Comparison of ENCODE assay signal across 8 mouse cellular contexts in genomic region chr2:84650464-84651195, GRCm38 (mm10). TPM values are rescaled to one million over a fixed set of nuclear protein-coding genes. Genes with fewer than 3 reads are reported as not detected.
DNase-seq lines count a peak whose midpoint lies in the region; ATAC-seq lines count a peak whose summit lies in the region.

TSS of gene Ctnnd1 (minus strand) at chr2:84650765.

- peak within 1 kb of the TSS; percentile 95 for H3K27ac ChIP-seq in hindbrain, embryonic 10.5 days
- H3K27ac ChIP-seq in lung, embryonic 16.5 days (ENCODE audit: low read length) = peak within 1 kb of the TSS; percentile 99

- WGBS in hindbrain, embryonic 10.5 days = under 1% methylated on average over 15 of the region's 15 CpGs
- 0% methylated on average over 15 of the region's 15 CpGs for WGBS in lung, embryonic 16.5 days

- H3K27me3 ChIP-seq in hindbrain, embryonic 10.5 days (ENCODE audit: insufficient read depth, poor library complexity, severe bottlenecking) = no peaks in the 10 kb centered on the region
- H3K27me3 ChIP-seq in lung, embryonic 16.5 days (ENCODE audit: control insufficient read depth, insufficient read depth, low read depth, low read length) = no peaks in the 10 kb centered on the region

- H3K36me3 ChIP-seq in hindbrain, embryonic 10.5 days = peaks cover 7% of the 10 kb centered on the region
- peaks cover 2% of the 10 kb centered on the region; the same call in 1 of the 2 replicates for H3K36me3 ChIP-seq in lung, embryonic 16.5 days (ENCODE audit: control insufficient read depth, insufficient read depth, low read length)

- H3K4me1 ChIP-seq in hindbrain, embryonic 10.5 days (replicated peaks) = peaks cover 16% of the 10 kb centered on the region
- peaks cover 16% of the 10 kb centered on the region for H3K4me1 ChIP-seq in lung, embryonic 16.5 days (replicated peaks; ENCODE audit: control insufficient read depth, insufficient read depth, low read length)

- DNase-seq in WW6 (ENCODE audit: low read depth, low spot score) = peak; percentile 59
- DNase-seq in cerebellum, postnatal 10 days = peak; percentile 91
- peak; percentile 86 to 93 for DNase-seq in frontal cortex, adult 2 months (ENCODE audit: extremely low spot score in 1 of 2, low spot score in 1 of 2)
- peak; percentile 79 for DNase-seq in hindbrain, embryonic 10.5 days (ENCODE audit: low spot score)
- peak; percentile 93 for DNase-seq in layer of hippocampus, adult 9-11 months
- peak; percentile 75 for DNase-seq in retina, adult 2 months (ENCODE audit: low read depth, low spot score)
- DNase-seq in thymus, postnatal 10 days (ENCODE audit: low spot score in 2 of 2) = no peak

- peak within 1 kb of the TSS; percentile 65 for H3K4me2 ChIP-seq in lung, embryonic 16.5 days (ENCODE audit: low read depth, low read length)

- H3K9me3 ChIP-seq in hindbrain, embryonic 10.5 days = no peaks in the 10 kb centered on the region
- no peaks in the 10 kb centered on the region for H3K9me3 ChIP-seq in lung, embryonic 16.5 days (ENCODE audit: control insufficient read depth, low read length)

- H3K9ac ChIP-seq in lung, embryonic 16.5 days (ENCODE audit: low read length) = peak within 1 kb of the TSS; percentile 89

- peak within 1 kb of the TSS; percentile 67 for H3K4me3 ChIP-seq in hindbrain, embryonic 10.5 days
- H3K4me3 ChIP-seq in lung, embryonic 16.5 days (ENCODE audit: low read length) = peak within 1 kb of the TSS; percentile 74

- ATAC-seq in lung, embryonic 16.5 days (ENCODE audit: low read depth) = peak; percentile 99

RNA-seq across cellular contexts. Expression of gene Ctnnd1, which starts in this region (rescaled TPM):
- polyA plus RNA-seq in frontal cortex, adult 2 months (2012; rRNA removed) = 42.1 and 45.8 TPM in 2 replicates
- polyA plus RNA-seq in hindbrain, embryonic 10.5 days (2016; fragmentation: Nextera tagmentation; extraction: Ambion mirVana) = 33.2 and 39.7 TPM in 2 replicates
- polyA plus RNA-seq in lung, embryonic 16.5 days (2015; fragmentation: Nextera tagmentation; extraction: Ambion mirVana) = 64.3 and 68.4 TPM in 2 replicates

Comparison
In these comparisons a context has a peak if more than half of its experiments do, and no peak if none do; other contexts are left out.
1. DNase-seq: peak in WW6 (single experiment), cerebellum, postnatal 10 days (2 of 2), frontal cortex, adult 2 months (2 of 2), hindbrain, embryonic 10.5 days (single experiment), layer of hippocampus, adult 9-11 months (single experiment) and retina, adult 2 months (single experiment); none in thymus, postnatal 10 days (0 of 2).